Mouse (Mus musculus) layer of hippocampus, adult 11-12 months (tissue): Measurements from ENCODE around the gene Akip1.

Experiments
- DNase-seq: peaks from one replicate; pipeline ENCODE4 v3.0.0; 2022; ENCODE audit warnings: low spot score

The Akip1 gene

GRCm38 (mm10) chr7:109707023-109707785 lies 3.7 kb downstream of the Akip1 start:
- DNase-seq: no peak

DNA sequence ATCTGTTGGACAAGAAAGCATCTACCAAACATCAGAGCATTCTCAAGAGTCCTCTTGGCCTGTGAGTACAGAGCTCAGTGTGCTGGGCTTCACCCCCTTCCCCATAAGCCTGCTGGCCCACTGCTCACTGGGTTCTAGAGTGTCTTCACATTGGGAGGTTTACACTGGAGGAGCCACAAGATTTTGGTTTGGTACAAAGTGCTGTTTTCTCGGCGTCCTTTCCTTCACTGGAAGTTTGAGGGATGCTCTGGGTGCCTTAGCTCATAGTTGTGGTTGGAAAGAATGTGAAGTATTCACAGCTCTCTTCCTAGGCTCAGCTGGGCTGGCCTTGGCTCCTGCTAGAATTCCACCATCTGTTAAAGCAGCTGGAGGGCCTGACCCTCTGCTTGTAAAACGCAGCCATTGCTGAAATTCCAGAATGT lies 5.5 kb downstream of the Akip1 start:
- DNase-seq: no peak

DNA sequence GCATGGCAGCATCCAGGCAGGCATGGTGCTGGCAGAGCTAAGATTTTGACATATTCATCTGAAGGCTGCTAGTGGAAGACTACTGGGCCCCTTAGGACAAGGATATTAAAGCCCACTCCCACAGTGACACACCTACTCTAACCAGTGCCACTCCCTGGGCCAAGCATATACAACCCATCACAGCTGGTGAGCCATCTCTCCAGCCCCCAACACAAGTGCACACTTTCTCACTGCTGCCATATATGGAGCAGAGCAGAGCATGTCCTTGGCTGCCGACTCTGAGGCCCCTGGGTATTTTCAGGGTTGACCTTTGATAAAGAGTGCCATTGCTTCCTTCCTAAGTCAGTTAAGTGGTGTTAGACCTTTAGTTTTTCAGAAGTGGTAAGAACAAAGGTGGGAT lies 6.6 kb downstream of the Akip1 start:
- DNase-seq: no peak

DNA sequence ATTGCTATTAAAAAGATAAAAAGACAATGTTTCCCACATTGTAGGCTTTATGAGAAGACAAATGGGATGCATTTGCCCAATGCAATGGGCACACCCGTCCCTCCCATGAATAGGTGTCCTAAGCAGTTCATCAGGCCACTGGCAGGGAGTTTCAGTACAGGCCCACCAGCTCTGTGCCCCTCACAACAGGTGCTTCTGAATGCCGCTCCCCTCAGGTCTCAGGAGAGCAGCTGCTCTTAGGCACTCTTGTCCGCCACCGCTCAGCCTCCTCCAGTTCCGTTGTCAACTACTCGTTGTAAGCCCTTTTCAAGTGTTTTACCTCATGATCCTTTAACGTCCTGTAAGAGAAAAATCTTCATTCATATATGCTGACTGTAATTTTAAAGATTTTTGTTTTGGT lies 8.7 kb downstream of the Akip1 start:
- DNase-seq: no peak

- DNase-seq: no peak
These were observed 10.0 kb downstream of the Akip1 start for GRCm38 (mm10) chr7:109713434-109713982.

DNA sequence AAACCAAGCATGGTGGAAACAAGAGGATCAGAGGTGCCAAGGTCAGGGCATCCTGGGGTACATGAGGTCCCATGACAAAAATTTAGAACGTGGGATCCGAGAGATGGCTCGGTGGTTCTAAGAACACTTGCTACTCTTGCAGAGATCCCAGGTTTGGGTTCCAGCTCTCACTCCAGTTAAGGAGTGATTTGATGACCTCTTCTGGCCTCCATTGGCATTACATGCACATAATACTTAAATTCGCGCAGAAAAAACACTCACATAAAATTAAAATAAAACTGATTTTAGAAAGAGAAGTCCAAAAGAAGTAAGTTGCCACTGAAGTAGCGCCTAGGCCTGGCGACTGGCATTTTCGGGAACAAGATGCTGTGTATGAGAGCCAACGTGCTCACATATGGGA lies 15.8 kb downstream of the Akip1 start:
- peak; percentile 53 for DNase-seq

GRCm38 (mm10) chr7:109722618-109723017 lies 19.1 kb downstream of the Akip1 start:
- DNase-seq: no peak

- no peak for DNase-seq
These were observed 19.6 kb downstream of the Akip1 start for GRCm38 (mm10) chr7:109723114-109723513.

GRCm38 (mm10) chr7:109723697-109724096 lies 20.2 kb downstream of the Akip1 start, which contains the start of gene BC051019:
BC051019 (minus strand) TSS chr7:109723850.
- no peak for DNase-seq

- DNase-seq: no peak
These were observed 28.1 kb downstream of the Akip1 start, which contains the start of gene Ascl3 for GRCm38 (mm10) chr7:109731626-109732025. Ascl3 (minus strand) TSS chr7:109731726.

DNA sequence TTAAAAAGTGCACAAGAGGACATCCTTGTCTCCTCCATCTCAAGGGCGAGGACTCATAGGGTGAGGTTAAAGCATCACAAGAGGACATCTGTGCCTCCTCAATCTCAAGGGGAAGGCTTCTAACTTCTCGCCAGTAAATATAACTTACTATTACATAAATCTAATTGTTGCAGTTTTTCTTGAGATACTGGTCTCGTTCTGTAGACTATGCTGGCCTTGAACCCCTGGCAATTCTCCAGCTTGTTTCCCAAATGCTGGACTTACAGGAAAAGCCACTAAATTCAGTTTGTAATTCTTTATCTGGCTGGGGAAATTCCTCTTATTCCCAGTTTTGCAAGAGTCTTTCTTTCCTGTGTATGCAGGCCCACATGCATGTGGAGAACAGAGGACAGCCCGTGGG lies 31.3 kb downstream of the Akip1 start:
- DNase-seq: no peak

- no peak for DNase-seq
These were observed 36.4 kb downstream of the Akip1 start for GRCm38 (mm10) chr7:109739822-109740370.

- DNase-seq: no peak
These were observed 37.6 kb downstream of the Akip1 start for GRCm38 (mm10) chr7:109741060-109741459.

DNA sequence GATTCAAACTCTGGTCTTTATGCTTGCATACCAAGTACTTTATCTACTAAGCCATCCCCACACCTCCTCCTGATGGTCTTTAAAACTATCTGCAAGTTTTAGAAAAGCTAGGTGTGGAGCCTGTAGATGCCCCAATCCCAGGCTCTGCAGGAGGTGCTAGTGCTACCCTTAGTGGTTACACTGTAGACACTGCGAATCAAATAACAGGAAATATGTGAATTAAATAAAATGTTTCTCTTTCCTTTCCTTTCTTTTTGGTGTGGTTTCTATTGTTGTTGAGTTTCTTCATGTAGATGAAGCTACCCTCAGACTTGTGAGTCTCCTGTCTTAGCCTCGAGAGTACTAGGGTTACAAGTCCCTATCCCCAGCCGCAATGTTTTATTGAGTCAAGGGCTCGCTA lies 38.2 kb downstream of the Akip1 start:
- DNase-seq: no peak

DNA sequence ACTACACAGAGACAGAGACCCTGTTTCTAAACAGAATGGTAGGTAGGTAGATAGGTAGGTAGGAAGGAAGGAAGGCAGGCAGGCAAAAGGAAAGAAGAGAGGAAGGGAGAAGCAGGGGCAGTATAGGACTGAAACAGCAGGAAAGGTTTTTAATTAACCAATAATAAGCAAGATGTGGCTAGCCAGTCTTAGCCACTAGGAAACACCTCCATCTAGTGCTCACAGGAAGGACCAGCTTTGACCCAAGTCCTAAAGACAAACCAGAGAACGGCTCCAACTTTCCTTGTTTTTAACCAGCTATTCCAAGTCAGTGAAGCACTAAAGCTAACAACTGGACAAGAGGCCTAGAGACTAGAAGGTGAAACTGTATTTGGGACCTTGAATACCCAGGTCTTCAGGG lies 44.3 kb downstream of the Akip1 start:
- DNase-seq: no peak

GRCm38 (mm10) chr7:109751427-109752007 lies 48.0 kb downstream of the Akip1 start:
- no peak for DNase-seq

- DNase-seq: peak; percentile 77
These were observed 48.8 kb downstream of the Akip1 start, which contains the start of gene Tmem9b for GRCm38 (mm10) chr7:109752008-109752925. Tmem9b (minus strand) TSS chr7:109752875.

DNA sequence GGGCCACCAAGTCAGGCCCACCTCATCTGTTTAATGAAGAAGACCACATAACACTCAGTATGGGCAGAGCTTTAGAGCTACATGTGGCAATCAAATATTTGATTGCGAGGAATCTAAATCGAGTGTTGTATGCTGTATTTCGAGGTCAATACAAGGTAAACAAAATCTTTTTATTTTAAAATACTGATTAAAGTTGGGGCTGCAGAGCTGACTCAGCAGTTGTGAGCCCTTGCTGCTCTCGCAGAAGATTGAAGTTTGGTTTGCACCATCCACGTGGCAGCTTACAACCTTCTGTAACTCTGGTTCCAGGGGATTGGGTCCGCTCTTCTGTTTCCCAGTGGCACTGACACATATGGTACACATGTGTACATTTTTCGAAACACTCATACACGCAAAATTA lies 50.5 kb downstream of the Akip1 start:
- no peak for DNase-seq

DNA sequence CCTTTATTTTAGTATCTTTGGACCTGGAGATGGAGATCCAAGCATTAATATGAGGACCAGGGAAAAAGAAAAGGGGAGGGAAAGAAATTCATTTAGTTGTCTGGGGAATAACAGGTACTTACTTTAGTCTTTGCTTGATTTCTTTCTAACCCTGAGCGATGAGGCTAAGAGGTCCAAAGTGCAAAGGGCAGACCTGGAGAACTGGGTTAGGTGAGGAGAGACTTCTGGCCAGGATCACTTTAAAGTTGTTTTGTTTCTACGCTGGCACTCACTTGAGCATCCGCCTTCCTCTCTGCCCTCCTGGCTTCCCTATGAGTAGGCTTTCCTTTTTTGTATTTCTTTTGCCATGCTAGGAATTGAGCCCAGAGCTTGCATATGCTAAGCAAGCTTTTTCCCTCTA lies 52.8 kb downstream of the Akip1 start:
- no peak for DNase-seq
